Mouse (Mus musculus) kidney, adult 2 months (tissue): ENCODE results near the gene Tjp2.

ENCODE experiments used
- CTCF ChIP-seq: fragments of 200-500 bp; conservative IDR thresholded peaks from 2 replicates; pipeline ENCODE4 v1.5.1; 2011; ENCODE audit warnings: low read depth, mild to moderate bottlenecking, control low read depth, low read length, moderate library complexity, mixed read lengths; ENCODE audit not compliant: insufficient read depth, insufficient read length
- POLR2A ChIP-seq: fragments of 200-500 bp; IDR thresholded peaks from one replicate; pipeline ENCODE4 v1.6.1; 2011; ENCODE audit warnings: low read depth, low read length, control low read depth

DNA sequence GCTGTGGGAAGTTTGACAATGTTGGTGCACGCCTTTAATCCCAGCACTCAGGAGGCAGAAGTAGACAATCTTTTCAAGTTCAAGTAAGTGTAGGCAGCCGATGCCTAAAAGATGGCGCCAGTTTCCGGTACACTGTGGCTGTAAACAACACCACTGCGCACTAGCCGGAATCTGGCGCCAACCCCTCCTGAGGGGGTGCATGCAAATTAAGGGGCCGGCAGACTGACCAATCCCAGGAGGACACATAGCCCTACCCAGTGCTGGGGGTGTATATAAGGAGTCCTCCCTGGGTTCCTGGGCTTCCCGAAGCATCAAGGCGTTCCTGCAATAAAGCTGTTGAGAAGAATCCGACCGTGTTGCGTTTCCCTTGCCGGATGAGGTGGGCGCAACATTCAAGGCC, 15.3 kb downstream of the Tjp2 start:
- TF ChIP-seq POLR2A (no peak), CTCF (no peak)
